Mouse (Mus musculus) spleen, adult 2 months (tissue): ENCODE results near the gene Snca. TPM values are rescaled to one million over a fixed set of nuclear protein-coding genes. Genes with fewer than 3 reads are reported as not detected.

ENCODE experiments used
- DNase-seq, 2 experiments: peaks; one replicate each; pipeline versions ENCODE4 v3.0.0 to v3.0.0-alpha.2; 2012 to 2021; ENCODE audit warnings: low spot score in 2 of 2, low read depth in 1 of 2
- H3K27ac ChIP-seq: fragments of 200-500 bp; 2 replicates; pipeline ENCODE4 v1.5.1; 2012; ENCODE audit warnings: low read length, inconsistent platforms; ENCODE audit not compliant: insufficient read depth
- H3K27me3 ChIP-seq: fragments of 200-500 bp; 2 replicates; pipeline ENCODE4 v1.6.1; 2012; ENCODE audit warnings: mild to moderate bottlenecking, moderate library complexity, low read length, inconsistent platforms; ENCODE audit not compliant: control insufficient read depth, insufficient read depth
- H3K36me3 ChIP-seq: fragments of 200-500 bp; 2 replicates; pipeline ENCODE4 v1.6.1; 2012; ENCODE audit warnings: mild to moderate bottlenecking, low read length, inconsistent platforms; ENCODE audit not compliant: control insufficient read depth, insufficient read depth
- H3K4me1 ChIP-seq: fragments of 200-500 bp; 2 replicates; pipeline ENCODE4 v1.6.1; 2011; ENCODE audit warnings: inconsistent platforms; ENCODE audit not compliant: control insufficient read depth, insufficient read depth, insufficient read length
- H3K4me3 ChIP-seq: fragments of 200-500 bp; 2 replicates; pipeline ENCODE4 v1.5.1; 2011; ENCODE audit warnings: mild to moderate bottlenecking, inconsistent platforms; ENCODE audit not compliant: insufficient read depth, insufficient read length; ENCODE audit errors: extremely low read depth
- CTCF ChIP-seq: fragments of 200-500 bp; IDR thresholded peaks from 2 replicates; pipeline ENCODE4 v1.5.1; 2011; ENCODE audit warnings: mild to moderate bottlenecking, inconsistent platforms; ENCODE audit not compliant: insufficient read depth, insufficient read length, insufficient replicate concordance; ENCODE audit errors: extremely low read depth
- POLR2A ChIP-seq: fragments of 200-500 bp; IDR thresholded peaks from 2 replicates; pipeline ENCODE4 v1.6.1; 2011; ENCODE audit warnings: low read depth, low read length, inconsistent platforms
- WGBS: fragments of 180-500 bp; shearing (Covaris S2); methylation state at CpG from one replicate; pipeline ENCODE4 v1.1.7; 2018; 5-methylcytosine and 5-hydroxymethylcytosine counted together
- polyA plus RNA-seq: library from polyadenylated mRNA; depleted of rRNA; stranded (reverse); fragments of >200 nt; gene quantifications from 2 replicates; pipeline ENCODE4 v1.2.3, GENCODE M21; 2012

Gene Snca
- polyA plus RNA-seq, 1 experiment, result 65.2 TPM

DNA sequence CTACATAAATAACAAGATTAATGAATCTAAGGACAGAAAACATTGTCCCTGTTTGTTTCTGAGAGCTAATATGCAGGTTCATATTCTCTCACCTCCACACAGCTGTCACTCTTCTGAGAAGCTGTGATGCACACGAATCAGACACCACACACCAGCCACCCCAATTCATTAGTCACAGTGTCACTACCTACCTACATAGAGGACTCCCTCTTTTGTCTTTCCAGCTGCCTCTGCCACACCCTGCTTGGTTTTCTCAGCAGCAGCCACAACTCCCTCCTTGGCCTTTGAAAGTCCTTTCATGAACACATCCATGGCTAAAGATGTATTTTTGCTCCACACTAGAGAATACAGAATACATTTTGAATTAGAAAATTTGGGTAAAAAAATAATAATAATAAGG lies 2.4 kb downstream of the Snca start:
- Histone ChIP-seq H3K4me1 (no peaks in the 10 kb centered on the region), H3K27ac (no peak overlapping the region), H3K36me3 (no peaks in the 10 kb centered on the region), H3K4me3 (no peak overlapping the region), H3K27me3 (no peaks in the 10 kb centered on the region)
- 54% methylated on average over 1 of the region's 1 CpGs for WGBS
- TF ChIP-seq POLR2A, result no peak
- no peak for TF ChIP-seq CTCF
- DNase-seq, result no peak

DNA sequence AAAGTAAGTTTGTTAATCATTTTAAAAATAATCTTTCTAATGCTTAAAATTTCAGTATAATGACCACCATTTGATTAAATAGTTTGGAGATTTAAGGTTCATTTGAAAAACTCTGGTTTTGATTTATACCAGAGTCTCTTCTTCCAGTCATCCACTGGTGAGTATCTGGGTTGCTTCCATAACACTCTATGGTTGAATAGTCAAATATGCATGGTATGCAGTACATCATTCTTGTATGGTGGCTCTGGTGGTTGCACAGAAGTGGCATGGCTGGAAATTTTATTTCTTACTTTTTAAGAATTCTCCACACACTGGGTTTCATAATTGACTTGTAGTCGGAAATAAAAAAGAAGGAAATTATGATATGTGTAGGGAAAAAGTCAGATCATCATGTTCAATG lies 10.4 kb downstream of the Snca start:
- Histone ChIP-seq H3K27ac (no peak overlapping the region), H3K4me3 (no peak overlapping the region), H3K27me3 (no peaks in the 10 kb centered on the region), H3K4me1 (no peaks in the 10 kb centered on the region), H3K36me3 (no peaks in the 10 kb centered on the region)
- DNase-seq, result no peak
- TF ChIP-seq POLR2A (no peak), CTCF (no peak)
- 86% methylated on average over 1 of the region's 1 CpGs for WGBS

DNA sequence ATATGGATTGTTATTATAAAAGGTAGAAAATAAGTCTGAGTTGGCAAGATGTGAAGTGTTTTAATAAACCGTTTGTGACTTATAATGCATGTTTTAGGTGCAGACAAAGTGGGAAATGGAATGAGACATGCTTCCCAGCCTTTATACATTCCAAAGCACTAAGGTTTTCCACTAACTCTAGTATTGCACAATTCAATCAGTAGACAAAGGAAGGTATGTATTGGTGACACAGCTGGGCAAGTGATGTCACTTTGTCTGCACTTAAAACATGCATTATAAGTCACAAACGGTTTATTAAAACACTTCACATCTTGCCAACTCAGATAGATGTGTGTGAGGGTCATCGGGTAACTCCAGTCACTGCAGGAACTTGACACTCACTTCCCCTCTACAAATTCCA lies 16.1 kb downstream of the Snca start:
- no peaks in the 10 kb centered on the region for H3K27me3 ChIP-seq
- H3K36me3 ChIP-seq, result no peaks in the 10 kb centered on the region
- no peak overlapping the region for H3K27ac ChIP-seq
- 78% methylated on average over 3 of the region's 3 CpGs for WGBS
- H3K4me1 ChIP-seq, result no peaks in the 10 kb centered on the region
- no peak for TF ChIP-seq POLR2A
- no peak for TF ChIP-seq CTCF
- DNase-seq, result no peak
- no peak overlapping the region for H3K4me3 ChIP-seq

DNA sequence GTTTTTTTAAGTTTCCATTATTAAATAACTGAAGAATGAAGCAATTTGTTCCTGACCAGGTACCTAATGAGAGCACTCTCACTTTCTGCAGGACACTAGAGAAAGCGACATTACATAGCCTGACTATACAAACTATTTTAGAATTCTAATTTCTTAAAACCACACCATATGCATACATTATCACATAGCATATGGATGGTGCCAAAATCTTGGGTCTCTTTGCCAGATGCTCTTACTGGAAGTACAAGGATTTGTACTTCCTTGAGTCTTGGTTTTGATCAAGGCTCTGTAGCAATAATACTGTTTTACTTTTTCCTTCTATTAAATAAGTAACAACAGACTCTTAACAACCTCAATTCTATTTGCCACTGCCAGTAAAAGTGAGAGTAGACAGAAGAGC lies 31.4 kb downstream of the Snca start:
- WGBS, result 98% methylated on average over 1 of the region's 1 CpGs
- no peak for DNase-seq
- no peaks in the 10 kb centered on the region for H3K36me3 ChIP-seq
- TF ChIP-seq POLR2A (no peak), CTCF (no peak)
- no peak overlapping the region for H3K27ac ChIP-seq
- H3K27me3 ChIP-seq, result no peaks in the 10 kb centered on the region
- no peak overlapping the region for H3K4me3 ChIP-seq
- H3K4me1 ChIP-seq, result no peaks in the 10 kb centered on the region

DNA sequence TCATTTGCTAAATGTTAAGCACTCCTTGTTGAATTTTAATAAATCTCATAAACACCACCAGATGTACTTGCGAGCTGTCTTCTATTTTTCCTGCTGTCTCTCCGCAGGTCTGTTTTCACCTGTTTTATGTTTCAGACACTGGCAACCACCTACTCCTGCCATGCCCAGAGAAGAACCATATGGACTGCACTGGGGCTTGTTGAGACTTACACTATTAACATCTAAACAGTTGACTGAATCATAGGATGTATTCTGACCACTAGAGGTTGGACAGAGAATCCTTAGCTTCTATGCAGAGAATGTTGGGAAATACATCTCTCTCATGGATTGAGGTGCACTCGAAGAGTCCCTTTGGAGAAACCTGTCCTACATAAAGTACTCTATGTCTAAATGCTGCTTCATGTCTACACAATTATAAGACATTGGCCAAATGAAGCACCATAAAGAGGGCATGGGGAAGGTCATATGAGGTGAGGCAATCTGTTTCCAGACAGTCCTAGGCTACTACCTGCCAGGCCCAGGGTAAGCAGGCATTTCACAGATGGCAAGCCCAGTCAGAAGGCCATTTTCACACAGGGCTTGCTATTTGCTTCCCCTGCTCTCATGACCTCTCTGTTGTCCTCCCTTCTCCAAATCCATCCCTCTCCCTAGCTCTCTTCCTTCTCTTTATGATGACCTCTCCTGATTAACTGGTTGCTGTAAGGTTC lies 35.8 kb downstream of the Snca start:
- Histone ChIP-seq H3K36me3 (no peaks in the 10 kb centered on the region), H3K4me1 (no peaks in the 10 kb centered on the region), H3K27ac (no peak overlapping the region), H3K4me3 (no peak overlapping the region), H3K27me3 (no peaks in the 10 kb centered on the region)
- no peak for DNase-seq
- TF ChIP-seq CTCF (no peak), POLR2A (no peak)
- WGBS, result 94% methylated on average over 3 of the region's 3 CpGs

DNA sequence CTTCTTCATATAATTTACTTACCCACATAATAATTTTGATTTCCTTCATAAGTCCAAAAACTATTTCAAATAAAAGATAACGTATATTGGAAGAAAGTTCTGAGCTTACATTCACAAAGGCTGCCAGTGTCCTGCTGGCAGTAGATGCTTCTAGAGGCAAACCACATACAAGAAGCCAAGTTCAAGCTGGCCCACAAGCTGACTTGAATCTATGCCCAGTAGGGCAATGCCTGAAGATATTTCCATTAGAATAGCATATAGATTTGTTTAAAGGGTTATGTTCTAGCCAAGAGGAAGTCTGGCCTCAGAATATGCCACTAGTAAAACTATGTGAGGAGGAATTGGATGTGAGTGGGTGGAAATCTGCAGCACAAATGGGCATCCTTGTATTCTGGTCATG lies 42.7 kb downstream of the Snca start:
- Histone ChIP-seq H3K27ac (no peak overlapping the region), H3K36me3 (no peaks in the 10 kb centered on the region), H3K27me3 (no peaks in the 10 kb centered on the region), H3K4me3 (no peak overlapping the region), H3K4me1 (no peaks in the 10 kb centered on the region)
- TF ChIP-seq POLR2A, result no peak
- TF ChIP-seq CTCF, result no peak
- no peak for DNase-seq
- 80% methylated on average over 1 of the region's 1 CpGs for WGBS

DNA sequence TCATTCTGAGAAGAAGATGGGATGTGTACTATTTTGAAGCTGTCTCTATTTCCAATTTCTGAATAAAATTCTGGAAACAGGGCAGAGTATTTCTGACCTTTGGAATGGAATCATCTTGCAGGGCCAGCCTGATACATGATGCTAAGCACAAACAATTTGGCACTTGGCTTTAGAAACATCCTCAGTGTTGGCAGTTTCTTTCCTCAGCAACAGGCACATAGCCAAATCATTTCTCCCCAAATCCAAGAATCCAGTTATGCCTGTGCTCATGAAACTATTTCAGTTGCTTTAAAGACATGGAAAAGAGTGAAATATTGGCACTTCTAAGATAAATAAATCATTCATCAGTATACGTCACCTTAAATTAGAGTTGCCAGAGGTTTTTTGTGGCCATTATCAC lies 57.8 kb downstream of the Snca start:
- TF ChIP-seq CTCF (no peak), POLR2A (no peak)
- H3K27me3 ChIP-seq, result no peaks in the 10 kb centered on the region
- H3K27ac ChIP-seq, result no peak overlapping the region
- no peak for DNase-seq
- H3K4me3 ChIP-seq, result no peak overlapping the region
- 95% methylated on average over 1 of the region's 1 CpGs for WGBS
- no peaks in the 10 kb centered on the region for H3K4me1 ChIP-seq
- H3K36me3 ChIP-seq, result no peaks in the 10 kb centered on the region
